Mouse (Mus musculus): ENCODE measurements around the gene Ppp2r2c.

Gene Ppp2r2c

GRCm38 (mm10) chr5:36899392-36899791, 31.1 kb downstream of the Ppp2r2c start:
- ChIA-PET CTCF (interaction anchor here in 2 of 4 experiments (0.9 to 1.0 kb wide), 2 partner anchors 30 to 47 kb away, joined by 3 read pairs; no protein-coding TSS in a partner anchor), POLR2A (interaction anchor here in 1 of 4 experiments (1.3 to 1.5 kb wide), 2 partner anchors 18 to 21 kb away, joined by 3 to 4 read pairs; no protein-coding TSS in a partner anchor)

- ChIA-PET POLR2A (interaction anchor here in 2 of 4 experiments (0.9 to 1.5 kb wide), 5 partner anchors 9 to 22 kb away, joined by 3 to 4 read pairs (median 3); no protein-coding TSS in a partner anchor), CTCF (interaction anchor here in 1 of 4 experiments (0.6 kb wide), 1 partner anchor 65 kb away, joined by 3 read pairs; no protein-coding TSS in a partner anchor)
Measured at GRCm38 (mm10) chr5:36900189-36900619, 31.9 kb downstream of the Ppp2r2c start.

DNA sequence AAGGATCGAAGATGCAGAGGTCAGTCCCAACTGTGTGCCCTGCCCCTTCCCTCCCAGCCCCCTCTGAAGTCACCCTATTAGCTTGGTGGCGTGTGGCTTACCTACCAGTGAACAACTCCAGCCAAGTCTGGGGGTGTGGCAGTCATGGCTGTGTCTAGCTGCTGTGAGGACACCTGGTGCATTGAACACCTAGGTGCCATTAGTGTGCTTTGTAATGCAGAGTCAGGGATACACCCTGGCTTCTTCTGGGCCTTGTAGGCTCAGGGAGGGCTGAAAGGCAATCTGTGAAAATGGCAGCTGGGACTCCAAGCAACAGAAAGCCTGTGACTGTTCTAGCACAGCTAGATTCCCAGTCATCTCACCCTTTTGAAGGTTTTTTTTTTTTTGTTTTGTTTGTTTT, 34.5 kb downstream of the Ppp2r2c start:
- ChIA-PET POLR2A (interaction anchor here in 3 of 4 experiments (0.6 to 3.4 kb wide), 43 partner anchors 9 to 446 kb away, joined by 3 to 23 read pairs (median 4); partner anchors contain the start of genes Mrfap1 (in 2 of the 3) and Man2b2 (in 1 of the 3)), CTCF (interaction anchor here in 3 of 4 experiments (0.5 to 1.6 kb wide), 18 partner anchors 16 to 512 kb away, joined by 3 to 8 read pairs (median 4); partner anchors contain the start of gene Man2b2 (in 2 of the 3))

GRCm38 (mm10) chr5:36904131-36904530, 35.8 kb downstream of the Ppp2r2c start:
- ChIA-PET POLR2A (interaction anchor here in 2 of 4 experiments (0.9 to 3.4 kb wide), 7 partner anchors 12 to 108 kb away, joined by 3 to 17 read pairs (median 5); partner anchors contain the start of genes Man2b2 (in 1 of the 2) and Mrfap1 (in 1 of the 2)), CTCF (interaction anchor here in 1 of 4 experiments (1.3 to 1.6 kb wide), 2 partner anchors 55 to 74 kb away, joined by 4 read pairs; partner anchors contain the start of gene Man2b2)

GRCm38 (mm10) chr5:36904703-36905102, 36.4 kb downstream of the Ppp2r2c start:
- CTCF ChIA-PET = interaction anchor here in 1 of 4 experiments (1.3 kb wide), 1 partner anchor 74 kb away, joined by 4 read pairs; the partner anchor contains the start of gene Man2b2

DNA sequence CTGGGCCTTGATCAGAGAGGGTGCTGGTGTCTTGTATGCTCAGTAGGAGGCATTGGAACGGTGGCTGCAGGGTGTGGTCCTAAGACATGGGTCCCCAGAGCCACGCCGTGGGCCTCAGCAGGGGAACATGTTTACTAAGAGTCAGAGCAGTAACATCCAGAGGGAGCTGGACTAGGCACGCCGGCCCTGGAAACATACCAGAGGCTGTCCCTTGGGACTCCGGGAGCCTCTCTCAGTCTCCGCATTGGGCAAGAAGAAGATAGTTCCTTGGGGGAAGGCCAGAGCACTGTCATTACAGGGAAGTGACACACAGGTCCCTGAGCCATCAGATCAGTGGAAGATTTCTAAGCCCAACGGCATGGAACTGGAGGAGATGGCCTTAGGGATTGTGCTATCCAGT, 36.9 kb downstream of the Ppp2r2c start:
- ChIA-PET CTCF (interaction anchor here in 1 of 4 experiments (1.3 kb wide), 1 partner anchor 75 kb away, joined by 4 read pairs; the partner anchor contains the start of gene Man2b2), POLR2A (interaction anchor here in 1 of 4 experiments (1.2 to 2.3 kb wide), 3 partner anchors 10 to 169 kb away, joined by 3 to 8 read pairs (median 3); no protein-coding TSS in a partner anchor)

More at GRCm38 (mm10) chr5:36904703-36905102, 36.4 kb downstream of the Ppp2r2c start:
- POLR2A ChIA-PET = interaction anchor here in 1 of 4 experiments (1.3 to 2.3 kb wide), 3 partner anchors 10 to 23 kb away, joined by 3 to 8 read pairs (median 7); no protein-coding TSS in a partner anchor

DNA sequence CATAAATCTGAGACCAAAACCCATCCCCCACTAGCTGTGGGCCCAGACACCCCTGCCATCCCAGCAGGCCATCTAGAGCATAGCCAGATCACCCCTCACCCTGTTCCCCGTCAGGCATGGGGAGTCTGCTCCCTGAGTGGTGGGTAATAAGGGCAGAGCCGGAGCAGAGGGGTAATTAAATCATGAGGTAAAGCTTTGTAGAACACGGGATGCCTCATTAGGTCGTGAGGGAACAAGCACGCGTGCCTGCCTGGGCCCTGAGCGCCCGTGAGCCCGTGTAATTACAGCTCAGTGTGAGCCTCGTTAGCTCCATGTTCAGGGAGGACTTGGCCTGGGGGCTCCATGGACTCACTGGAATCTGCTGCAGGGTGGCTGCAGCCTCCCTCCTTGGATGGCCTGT, 39.4 kb downstream of the Ppp2r2c start:
- ChIA-PET POLR2A (interaction anchor here in 2 of 4 experiments (0.7 to 0.8 kb wide), 2 partner anchors 35 to 77 kb away, joined by 3 to 10 read pairs; partner anchors contain the start of gene Man2b2 (in 1 of the 2)), CTCF (interaction anchor here in 1 of 4 experiments (0.8 to 1.1 kb wide), 2 partner anchors 10 to 23 kb away, joined by 3 to 4 read pairs; no protein-coding TSS in a partner anchor)

GRCm38 (mm10) chr5:36909545-36909944, 41.2 kb downstream of the Ppp2r2c start:
- POLR2A ChIA-PET = interaction anchor here in 1 of 4 experiments (0.7 kb wide), 1 partner anchor 137 kb away, joined by 3 read pairs; no protein-coding TSS in a partner anchor
- CTCF ChIA-PET = no interaction called here

DNA sequence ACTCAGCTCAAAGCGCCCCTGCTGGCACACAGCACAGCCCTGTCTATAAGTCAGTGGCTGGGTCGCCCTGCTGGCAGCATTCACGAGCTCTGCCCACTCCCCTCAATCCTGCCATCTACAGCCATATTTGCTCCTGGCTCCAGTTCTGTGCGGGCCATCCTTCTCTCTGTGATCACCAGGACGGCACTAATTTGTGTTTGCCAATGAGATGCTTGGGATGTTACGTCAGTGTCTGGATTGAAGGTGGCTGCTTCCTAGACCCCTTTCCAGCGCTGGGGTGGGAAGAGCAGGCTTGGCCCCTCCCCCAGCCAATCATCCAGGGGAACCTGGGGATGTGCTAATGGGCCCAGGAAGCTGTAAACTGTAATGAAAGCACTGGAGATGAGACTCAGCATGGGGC, 42.7 kb downstream of the Ppp2r2c start:
- CTCF ChIA-PET = interaction anchor here in 3 of 4 experiments (0.6 to 1.7 kb wide), 7 partner anchors 18 to 80 kb away, joined by 4 to 14 read pairs (median 6); partner anchors contain the start of gene Man2b2 (in 2 of the 3)
- POLR2A ChIA-PET = interaction anchor here in 2 of 4 experiments (0.5 to 1.2 kb wide), 6 partner anchors 8 to 136 kb away, joined by 3 to 6 read pairs (median 3); partner anchors contain the start of gene Man2b2 (in 1 of the 2)

DNA sequence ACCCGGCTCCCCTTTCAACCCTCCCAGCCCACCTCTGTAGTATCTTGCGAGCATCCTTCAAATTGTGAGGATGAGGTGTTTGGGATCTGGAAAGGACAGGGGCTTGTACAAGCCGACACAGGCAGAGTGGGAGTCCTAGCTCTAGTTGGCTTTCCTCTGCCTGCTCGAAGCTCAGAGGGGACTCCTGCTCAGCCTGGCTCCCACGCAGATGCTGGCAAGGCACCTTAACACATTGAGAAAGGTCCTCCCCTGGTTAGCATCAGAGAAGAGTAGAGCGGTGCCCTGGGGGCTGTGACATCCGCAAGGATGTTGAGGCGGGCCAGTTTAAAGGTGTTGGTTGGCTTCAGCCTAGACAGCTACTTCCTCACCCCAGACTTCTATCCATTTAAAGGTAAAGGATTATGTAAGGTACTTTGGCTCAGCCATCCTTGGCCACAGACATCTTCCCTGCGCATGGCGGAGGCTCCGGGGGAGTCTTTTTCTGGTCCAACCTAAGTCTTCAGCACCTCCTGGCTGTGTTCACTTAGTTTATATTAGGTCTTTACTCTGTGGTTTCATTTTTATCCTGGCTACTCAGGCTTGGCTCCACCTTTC, 43.5 kb downstream of the Ppp2r2c start:
- POLR2A ChIA-PET = interaction anchor here in 2 of 4 experiments (0.5 to 1.2 kb wide), 5 partner anchors 9 to 135 kb away, joined by 3 to 6 read pairs (median 3); partner anchors contain the start of gene Man2b2 (in 1 of the 2)
- CTCF ChIA-PET = interaction anchor here in 3 of 4 experiments (0.9 to 1.7 kb wide), 7 partner anchors 17 to 81 kb away, joined by 4 to 7 read pairs (median 4); partner anchors contain the start of gene Man2b2 (in 2 of the 3)

GRCm38 (mm10) chr5:36912602-36913310, 44.4 kb downstream of the Ppp2r2c start:
- CTCF ChIA-PET = interaction anchor here in 2 of 4 experiments (0.6 to 1.4 kb wide), 5 partner anchors 24 to 83 kb away, joined by 3 to 4 read pairs (median 3); partner anchors contain the start of gene Man2b2 (in 2 of the 2)

GRCm38 (mm10) chr5:36915256-36915655, 46.9 kb downstream of the Ppp2r2c start:
- ChIA-PET CTCF (interaction anchor here (0.8 to 2.4 kb wide), 8 partner anchors 12 to 89 kb away, joined by 3 to 14 read pairs (median 5); partner anchors contain the start of gene Man2b2 (in 1 of the 4)), POLR2A (interaction anchor here in 3 of 4 experiments (0.6 to 2.2 kb wide), 8 partner anchors 10 to 66 kb away, joined by 3 to 7 read pairs (median 4); no protein-coding TSS in a partner anchor)

More at GRCm38 (mm10) chr5:36912602-36913310, 44.4 kb downstream of the Ppp2r2c start:
- POLR2A ChIA-PET = interaction anchor here in 2 of 4 experiments (0.9 to 1.0 kb wide), 2 partner anchors 10 to 34 kb away, joined by 3 to 4 read pairs; no protein-coding TSS in a partner anchor

- ChIA-PET CTCF (interaction anchor here in 3 of 4 experiments (0.6 to 6.5 kb wide), 6 partner anchors 9 to 99 kb away, joined by 3 to 47 read pairs (median 10); partner anchors contain the start of gene Man2b2 (in 1 of the 3)), POLR2A (interaction anchor here in 2 of 4 experiments (0.9 to 2.2 kb wide), 4 partner anchors 11 to 120 kb away, joined by 3 to 7 read pairs (median 4); partner anchors contain the start of gene Mrfap1 (in 1 of the 2))
Measured at GRCm38 (mm10) chr5:36916581-36916980, 48.3 kb downstream of the Ppp2r2c start.

GRCm38 (mm10) chr5:36917245-36917644, 48.9 kb downstream of the Ppp2r2c start:
- POLR2A ChIA-PET = interaction anchor here in 1 of 4 experiments (0.9 to 1.5 kb wide), 2 partner anchors 10 to 12 kb away, joined by 3 to 4 read pairs; no protein-coding TSS in a partner anchor
- CTCF ChIA-PET = interaction anchor here in 3 of 4 experiments (0.6 to 6.5 kb wide), 7 partner anchors 9 to 99 kb away, joined by 3 to 47 read pairs (median 6); partner anchors contain the start of gene Man2b2 (in 1 of the 3)

GRCm38 (mm10) chr5:36918016-36918415, 49.7 kb downstream of the Ppp2r2c start:
- POLR2A ChIA-PET = interaction anchor here in 1 of 4 experiments (0.6 kb wide), 1 partner anchor 14 kb away, joined by 3 read pairs; no protein-coding TSS in a partner anchor
- CTCF ChIA-PET = interaction anchor here (0.7 to 6.5 kb wide), 11 partner anchors 10 to 92 kb away, joined by 3 to 47 read pairs (median 5); partner anchors contain the start of gene Man2b2 (in 1 of the 4)

- ChIA-PET CTCF (interaction anchor here (0.5 to 6.5 kb wide), 53 partner anchors 8 to 418 kb away, joined by 3 to 47 read pairs (median 4); partner anchors contain the start of gene Man2b2 (in 4 of the 4)), POLR2A (interaction anchor here in 3 of 4 experiments (0.6 to 1.6 kb wide), 10 partner anchors 13 to 361 kb away, joined by 3 to 6 read pairs (median 3); partner anchors contain the start of gene Man2b2 (in 1 of the 3))
Measured at GRCm38 (mm10) chr5:36920072-36920471, 51.8 kb downstream of the Ppp2r2c start.
